Mouse (Mus musculus): ENCODE measurements around the gene Mnat1.

GRCm38 (mm10) chr12:73098593-73098992 lies 24.9 kb upstream of the Mnat1 start:
- TF ChIP-seq CTCF (conservative IDR thresholded peaks at IDR 0.05; ENCODE audit: insufficient read depth, insufficient read length, low read depth, low read length): no peak
- TF ChIP-seq POLR2A (IDR thresholded peaks at IDR 0.05; ENCODE audit: low read depth, low read length): no peak
